ENCODE assay signal across 9 mouse cellular contexts in genomic region chr1:120390336-120390735, GRCm38 (mm10). TPM values are rescaled to one million over a fixed set of nuclear protein-coding genes. Genes with fewer than 3 reads are reported as not detected.
DNase-seq lines count a peak whose midpoint lies in the region; ATAC-seq and TF ChIP-seq lines count a peak whose summit lies in the region.
"Had no signal": no experiment of that assay in that cellular context is flagged by ENCODE, and none has a peak within 500 bp of the region (broad histone marks: within the 10 kb centered on the region; RNA-seq: fewer than 3 reads in every experiment).

No protein-coding gene starts in this region.

- H3K27me3 ChIP-seq in heart, postnatal 0 days (ENCODE audit: control insufficient read depth, insufficient read depth, low read length), result no peaks in the 10 kb centered on the region
- no peaks in the 10 kb centered on the region; the same call in 1 of the 2 replicates for H3K27me3 ChIP-seq in midbrain, embryonic 15.5 days (replicated peaks)
- H3K27me3 ChIP-seq: hindbrain, embryonic 15.5 days had no signal

- H3K9ac ChIP-seq in heart, postnatal 0 days (replicated peaks; ENCODE audit: low read depth, low read length), result no peak overlapping the region
- H3K9ac ChIP-seq in midbrain, embryonic 15.5 days, result no peak overlapping the region
- H3K9ac ChIP-seq: hindbrain, embryonic 15.5 days had no signal

- H3K27ac ChIP-seq in heart, postnatal 0 days (ENCODE audit: low read depth), result no peak overlapping the region
- H3K27ac ChIP-seq in midbrain, embryonic 15.5 days, result no peak overlapping the region
- H3K27ac ChIP-seq: hindbrain, embryonic 15.5 days had no signal

- no peaks in the 10 kb centered on the region for H3K36me3 ChIP-seq in heart, postnatal 0 days (replicated peaks; ENCODE audit: control insufficient read depth, insufficient read depth, low read length)
- H3K36me3 ChIP-seq in midbrain, embryonic 15.5 days (replicated peaks), result no peaks in the 10 kb centered on the region
- H3K36me3 ChIP-seq: hindbrain, embryonic 15.5 days had no signal

- H3K4me3 ChIP-seq in heart, postnatal 0 days (ENCODE audit: low read depth, low read length), result no peak overlapping the region
- H3K4me3 ChIP-seq in midbrain, embryonic 15.5 days, result no peak overlapping the region
- H3K4me3 ChIP-seq: hindbrain, embryonic 15.5 days had no signal

- 1% methylated on average over 11 of the region's 11 CpGs for WGBS in heart, postnatal 0 days
- 3% methylated on average over 11 of the region's 11 CpGs for WGBS in midbrain, embryonic 15.5 days

- DNase-seq in heart, postnatal 0 days (ENCODE audit: low spot score), result peak; percentile 16
- DNase-seq in heart, adult 9 months (ENCODE audit: low spot score in 2 of 2), result no peak
- DNase-seq in ES-CJ7 (ENCODE audit: low read depth, low spot score), result peak; percentile 60
- peak; percentile 55 for DNase-seq in brain, embryonic 14.5 days (ENCODE audit: low read depth)
- DNase-seq in kidney, postnatal 10 days, result peak; percentile 84
- no peak for DNase-seq in cerebellum, postnatal 36 days

- no peaks in the 10 kb centered on the region for H3K9me3 ChIP-seq in heart, postnatal 0 days (replicated peaks; ENCODE audit: control insufficient read depth, low read length)
- H3K9me3 ChIP-seq in midbrain, embryonic 15.5 days, result no peaks in the 10 kb centered on the region
- H3K9me3 ChIP-seq: hindbrain, embryonic 15.5 days had no signal

- H3K4me1 ChIP-seq in heart, postnatal 0 days (ENCODE audit: control insufficient read depth, insufficient read depth), result no peaks in the 10 kb centered on the region
- H3K4me1 ChIP-seq in midbrain, embryonic 15.5 days, result peaks cover 9% of the 10 kb centered on the region; the same call in 1 of the 2 replicates
- H3K4me1 ChIP-seq: hindbrain, embryonic 15.5 days had no signal

- H3K4me2 ChIP-seq in heart, postnatal 0 days (ENCODE audit: low read depth, low read length), result no peak overlapping the region
- H3K4me2 ChIP-seq in midbrain, embryonic 15.5 days, result 0 out of 2 replicates have a peak overlapping the region, but pooled peaks have one; percentile 3
- H3K4me2 ChIP-seq: hindbrain, embryonic 15.5 days had no signal

- TF ChIP-seq EP300 in heart, postnatal 0 days (IDR thresholded peaks at IDR 0.05; ENCODE audit: low read depth), result no peak

- TF ChIP-seq CTCF in heart, postnatal 0 days (IDR thresholded peaks at IDR 0.05; ENCODE audit: low read depth), result no peak
- no peak for TF ChIP-seq CTCF in brain, embryonic 14.5 days (IDR thresholded peaks at IDR 0.05; ENCODE audit: borderline replicate concordance, extremely low read depth, insufficient read depth, insufficient read length)

- ATAC-seq in heart, postnatal 0 days (ENCODE audit: insufficient read depth, low read depth), result no peak
- no peak for ATAC-seq in midbrain, embryonic 15.5 days (replicated peaks)
- ATAC-seq in megakaryocyte-erythroid progenitor cell, adult 5-6 weeks (replicated peaks; ENCODE audit: low FRiP score, low TSS enrichment, poor library complexity, severe bottlenecking), result no peak

- no peak for TF ChIP-seq POLR2A in brain, embryonic 14.5 days (IDR thresholded peaks at IDR 0.05; ENCODE audit: borderline replicate concordance, extremely low read depth, insufficient read depth, insufficient read length, poor library complexity, severe bottlenecking)

RNA-seq across cellular contexts. Expression of gene C1ql2, which starts 50.0 kb away (rescaled TPM):
- not detected in 2 replicates for total RNA-seq in heart, postnatal 0 days (2014; rRNA removed; ENCODE audit: low replicate concordance)
- not detected in 2 replicates for polyA plus RNA-seq in heart, postnatal 0 days (2015; fragmentation: Nextera tagmentation; extraction: Ambion mirVana)
- 3.7 and 6.0 TPM in 2 replicates for polyA plus RNA-seq in brain, embryonic 14.5 days (2012; rRNA removed)
- 17.9 and 21.7 TPM in 2 replicates for polyA plus RNA-seq in midbrain, embryonic 15.5 days (2015; fragmentation: Nextera tagmentation; extraction: Ambion mirVana)
- total RNA-seq in megakaryocyte-erythroid progenitor cell, adult 5-6 weeks (2014; fragmentation: Nextera tagmentation), result not detected in 2 replicates
- total RNA-seq in megakaryocyte-erythroid progenitor cell, adult 5-6 weeks (2017), result not detected in 2 replicates

Comparison
In these comparisons a context has a peak if more than half of its experiments do, and no peak if none do; other contexts are left out.
1. DNase-seq: peak in heart, postnatal 0 days (single experiment), ES-CJ7 (single experiment), brain, embryonic 14.5 days (single experiment) and kidney, postnatal 10 days (single experiment); none in heart, adult 9 months (0 of 2) and cerebellum, postnatal 36 days (0 of 2).